Mouse (Mus musculus): ENCODE measurements around the gene Ell2. TPM values are rescaled to one million over a fixed set of nuclear protein-coding genes. Genes with fewer than 3 reads are reported as not detected.
A peak's percentile ranks its signal among the peaks of the same experiment; 100 is the strongest.

Gene Ell2
- total RNA-seq (2014; rRNA removed) (3.5 and 6.3 TPM in 2 replicates), polyA plus RNA-seq (2015; fragmentation: Nextera tagmentation; extraction: Ambion mirVana) (1.1 and 2.2 TPM in 2 replicates)

DNA sequence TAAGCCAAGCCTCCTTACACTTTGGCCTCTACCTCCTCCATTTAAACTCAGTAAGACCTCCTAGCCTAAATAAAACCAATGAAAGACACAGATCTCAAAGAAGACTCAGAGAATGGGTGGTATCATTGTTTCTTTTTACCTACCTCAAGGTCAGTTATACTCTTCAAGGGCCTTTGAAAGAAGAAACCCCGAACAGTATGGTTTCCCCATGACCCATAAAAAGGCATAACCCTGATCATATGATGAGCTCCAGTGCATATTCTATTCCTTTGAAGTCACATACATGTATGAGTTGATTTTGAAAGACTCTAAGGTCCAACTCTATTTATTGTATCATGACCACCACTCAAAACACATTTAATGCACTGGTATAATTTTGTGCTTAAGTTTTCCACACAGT is at the start of gene Ell2:
Ell2 (plus strand) TSS at position 301 of the 400 bp plus-strand sequence.
- Histone ChIP-seq H3K9ac (replicated peaks; ENCODE audit: low read length, poor library complexity, severe bottlenecking) (peak within 1 kb of the TSS; percentile 56), H3K4me1 (ENCODE audit: insufficient read depth, low read length) (no peaks in the 10 kb centered on the region; the same call in 1 of the 2 replicates), H3K27ac (ENCODE audit: low read depth, low read length) (no peak within 1 kb of the TSS), H3K4me2 (ENCODE audit: low read depth, low read length, poor library complexity, severe bottlenecking) (peak within 1 kb of the TSS; percentile 73), H3K36me3 (ENCODE audit: insufficient read depth, low read length) (no peaks in the 10 kb centered on the region), H3K9me3 (ENCODE audit: low read length) (no peaks in the 10 kb centered on the region), H3K4me3 (ENCODE audit: low read depth, low read length) (peak within 1 kb of the TSS; percentile 75), H3K27me3 (ENCODE audit: insufficient read depth, low read length) (peaks cover 5% of the 10 kb centered on the region)
- ATAC-seq (ENCODE audit: low FRiP score) (no peak), DNase-seq (ENCODE audit: low spot score) (no peak)
- 100% methylated on average over 1 of the region's 1 CpGs for WGBS
- no peak for TF ChIP-seq CTCF (IDR thresholded peaks at IDR 0.05)

DNA sequence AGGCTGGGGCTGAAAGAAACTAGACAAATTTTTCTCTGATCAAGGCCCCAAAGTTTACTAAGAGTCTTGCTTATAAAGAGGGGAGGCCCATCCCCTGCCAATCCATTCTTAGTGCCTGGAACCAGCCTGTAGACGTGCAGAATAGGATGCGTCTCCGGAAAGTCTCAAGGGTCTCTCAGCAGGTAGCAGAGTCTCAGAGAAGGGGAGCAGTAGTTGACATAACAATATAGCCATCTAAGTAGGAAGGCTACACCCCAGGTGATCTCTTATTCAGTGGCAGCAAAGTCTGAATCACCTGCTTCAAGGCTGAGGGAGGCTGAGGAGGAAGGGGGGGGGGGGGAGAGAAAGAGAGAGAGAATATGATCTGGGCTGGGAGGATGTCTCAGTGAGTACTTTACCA is 21.1 kb upstream of the Ell2 start:
- no peak overlapping the region for H3K4me3 ChIP-seq (ENCODE audit: low read depth, low read length)
- no peak for DNase-seq (ENCODE audit: low spot score)
- H3K27ac ChIP-seq (ENCODE audit: low read depth, low read length), result no peak overlapping the region
- H3K27me3 ChIP-seq (ENCODE audit: insufficient read depth, low read length), result no peaks in the 10 kb centered on the region
- no peak overlapping the region for H3K9ac ChIP-seq (replicated peaks; ENCODE audit: low read length, poor library complexity, severe bottlenecking)
- 10% methylated on average over 3 of the region's 3 CpGs for WGBS
- ATAC-seq (ENCODE audit: low FRiP score), result no peak
- H3K4me1 ChIP-seq (ENCODE audit: insufficient read depth, low read length), result no peaks in the 10 kb centered on the region
- no peak overlapping the region for H3K4me2 ChIP-seq (ENCODE audit: low read depth, low read length, poor library complexity, severe bottlenecking)
- TF ChIP-seq CTCF (IDR thresholded peaks at IDR 0.05), result no peak
- no peaks in the 10 kb centered on the region for H3K9me3 ChIP-seq (ENCODE audit: low read length)
- no peaks in the 10 kb centered on the region for H3K36me3 ChIP-seq (ENCODE audit: insufficient read depth, low read length)

DNA sequence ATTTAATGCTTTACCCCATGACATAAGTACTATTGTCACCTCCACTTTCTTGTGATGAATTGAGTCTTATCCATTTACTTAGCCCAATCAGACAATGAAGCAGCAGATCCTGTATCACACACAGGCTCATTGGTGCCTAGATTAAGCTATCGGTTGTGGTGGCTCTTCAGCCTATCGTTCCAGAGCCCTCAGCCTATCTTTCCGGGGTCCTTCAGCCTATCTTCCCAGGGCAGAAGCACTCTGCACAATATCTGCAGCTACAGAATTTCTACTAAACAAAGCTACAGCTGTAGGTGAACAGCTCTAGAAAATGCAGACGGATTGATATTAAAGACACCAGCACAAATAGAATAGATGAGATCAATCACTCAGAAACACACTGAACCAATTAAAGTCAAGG is 19.6 kb upstream of the Ell2 start:
- ATAC-seq (ENCODE audit: low FRiP score) (no peak), DNase-seq (ENCODE audit: low spot score) (no peak)
- H3K27ac ChIP-seq (ENCODE audit: low read depth, low read length), result no peak overlapping the region
- 91% methylated on average over 4 of the region's 4 CpGs for WGBS
- no peak for TF ChIP-seq CTCF (IDR thresholded peaks at IDR 0.05)
- H3K27me3 ChIP-seq (ENCODE audit: insufficient read depth, low read length), result no peaks in the 10 kb centered on the region
- no peaks in the 10 kb centered on the region for H3K4me1 ChIP-seq (ENCODE audit: insufficient read depth, low read length)
- H3K36me3 ChIP-seq (ENCODE audit: insufficient read depth, low read length), result no peaks in the 10 kb centered on the region
- H3K4me2 ChIP-seq (ENCODE audit: low read depth, low read length, poor library complexity, severe bottlenecking), result no peak overlapping the region
- H3K9me3 ChIP-seq (ENCODE audit: low read length), result no peaks in the 10 kb centered on the region
- H3K4me3 ChIP-seq (ENCODE audit: low read depth, low read length), result no peak overlapping the region
- no peak overlapping the region for H3K9ac ChIP-seq (replicated peaks; ENCODE audit: low read length, poor library complexity, severe bottlenecking)

DNA sequence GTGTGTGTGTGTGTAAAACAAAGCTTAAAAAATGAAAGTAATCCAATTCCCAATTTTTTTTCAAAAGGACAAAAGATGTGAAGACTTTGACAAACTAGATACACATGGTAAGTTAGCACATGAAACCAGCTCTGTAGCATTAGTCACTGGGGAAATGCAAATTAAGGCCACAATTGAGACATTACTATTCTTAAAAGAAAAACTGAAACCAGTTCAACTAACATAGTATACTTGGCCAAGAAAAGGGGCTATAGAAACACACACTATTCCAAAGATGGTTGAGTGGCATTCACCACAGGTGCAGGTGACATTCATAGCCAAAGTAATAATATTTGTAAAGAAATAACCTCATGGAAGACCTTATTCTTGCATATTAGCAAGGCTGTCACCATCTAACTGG is 14.9 kb upstream of the Ell2 start:
- no peak overlapping the region for H3K4me3 ChIP-seq (ENCODE audit: low read depth, low read length)
- H3K36me3 ChIP-seq (ENCODE audit: insufficient read depth, low read length), result no peaks in the 10 kb centered on the region
- no peak for TF ChIP-seq CTCF (IDR thresholded peaks at IDR 0.05)
- DNase-seq (ENCODE audit: low spot score) (no peak), ATAC-seq (ENCODE audit: low FRiP score) (no peak)
- H3K27me3 ChIP-seq (ENCODE audit: insufficient read depth, low read length), result no peaks in the 10 kb centered on the region
- H3K4me2 ChIP-seq (ENCODE audit: low read depth, low read length, poor library complexity, severe bottlenecking), result no peak overlapping the region
- H3K9ac ChIP-seq (replicated peaks; ENCODE audit: low read length, poor library complexity, severe bottlenecking), result no peak overlapping the region
- no peaks in the 10 kb centered on the region for H3K9me3 ChIP-seq (ENCODE audit: low read length)
- H3K27ac ChIP-seq (ENCODE audit: low read depth, low read length), result no peak overlapping the region
- no peaks in the 10 kb centered on the region for H3K4me1 ChIP-seq (ENCODE audit: insufficient read depth, low read length)

DNA sequence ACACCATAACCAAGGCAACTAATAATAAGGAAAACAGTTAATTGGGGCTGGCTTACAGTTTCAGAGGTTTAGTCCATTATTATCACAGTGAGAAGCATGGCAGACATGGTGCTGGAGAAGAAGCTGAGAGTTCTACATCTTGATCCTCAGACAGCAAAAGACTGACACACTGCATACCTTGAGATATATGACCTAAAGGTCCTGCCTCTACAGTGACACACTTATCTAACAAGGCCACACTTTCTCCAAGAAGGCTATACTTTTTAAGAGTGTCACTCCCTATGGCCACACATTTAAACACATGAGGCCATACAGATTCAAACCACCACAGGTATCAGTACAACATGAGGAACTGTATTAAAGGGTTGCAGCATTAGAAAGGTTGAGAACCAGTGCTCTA is 13.5 kb upstream of the Ell2 start:
- H3K4me3 ChIP-seq (ENCODE audit: low read depth, low read length), result no peak overlapping the region
- no peak for ATAC-seq (ENCODE audit: low FRiP score)
- DNase-seq (ENCODE audit: low spot score), result no peak
- H3K27me3 ChIP-seq (ENCODE audit: insufficient read depth, low read length), result no peaks in the 10 kb centered on the region
- no peak overlapping the region for H3K27ac ChIP-seq (ENCODE audit: low read depth, low read length)
- no peaks in the 10 kb centered on the region for H3K4me1 ChIP-seq (ENCODE audit: insufficient read depth, low read length)
- no peaks in the 10 kb centered on the region for H3K9me3 ChIP-seq (ENCODE audit: low read length)
- no peaks in the 10 kb centered on the region for H3K36me3 ChIP-seq (ENCODE audit: insufficient read depth, low read length)
- no peak overlapping the region for H3K4me2 ChIP-seq (ENCODE audit: low read depth, low read length, poor library complexity, severe bottlenecking)
- H3K9ac ChIP-seq (replicated peaks; ENCODE audit: low read length, poor library complexity, severe bottlenecking), result no peak overlapping the region
- no peak for TF ChIP-seq CTCF (IDR thresholded peaks at IDR 0.05)

DNA sequence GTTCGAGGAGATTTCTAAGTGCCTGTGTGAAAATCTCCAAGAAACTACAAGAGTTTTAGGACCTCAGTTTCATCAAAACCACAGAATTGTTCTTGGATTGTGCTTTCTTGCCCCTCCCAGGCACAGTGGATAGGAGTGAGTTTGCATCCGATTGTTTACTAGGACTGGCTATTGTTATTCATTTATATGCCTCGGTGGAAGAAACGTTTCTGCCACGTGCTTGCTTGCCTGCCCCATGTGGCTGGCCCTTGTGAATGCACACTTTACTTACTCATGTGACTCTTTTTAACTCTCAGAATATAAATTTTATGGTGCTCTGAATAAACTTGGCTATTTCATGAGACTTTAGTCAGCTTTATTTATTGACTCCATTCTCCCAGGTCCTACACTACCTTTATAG is 3.7 kb upstream of the Ell2 start:
- Histone ChIP-seq H3K27ac (ENCODE audit: low read depth, low read length) (no peak overlapping the region), H3K9ac (replicated peaks; ENCODE audit: low read length, poor library complexity, severe bottlenecking) (no peak overlapping the region), H3K4me2 (ENCODE audit: low read depth, low read length, poor library complexity, severe bottlenecking) (no peak overlapping the region), H3K4me3 (ENCODE audit: low read depth, low read length) (no peak overlapping the region), H3K36me3 (ENCODE audit: insufficient read depth, low read length) (no peaks in the 10 kb centered on the region), H3K4me1 (ENCODE audit: insufficient read depth, low read length) (no peaks in the 10 kb centered on the region), H3K9me3 (ENCODE audit: low read length) (no peaks in the 10 kb centered on the region), H3K27me3 (ENCODE audit: insufficient read depth, low read length) (no peaks in the 10 kb centered on the region)
- WGBS, result 47% methylated on average over 5 of the region's 5 CpGs
- no peak for TF ChIP-seq CTCF (IDR thresholded peaks at IDR 0.05)
- no peak for ATAC-seq (ENCODE audit: low FRiP score)
- DNase-seq (ENCODE audit: low spot score), result no peak

All from midbrain, postnatal 0 days (tissue).